ENCODE assay signal across 22 mouse cellular contexts in the genomic region with DNA sequence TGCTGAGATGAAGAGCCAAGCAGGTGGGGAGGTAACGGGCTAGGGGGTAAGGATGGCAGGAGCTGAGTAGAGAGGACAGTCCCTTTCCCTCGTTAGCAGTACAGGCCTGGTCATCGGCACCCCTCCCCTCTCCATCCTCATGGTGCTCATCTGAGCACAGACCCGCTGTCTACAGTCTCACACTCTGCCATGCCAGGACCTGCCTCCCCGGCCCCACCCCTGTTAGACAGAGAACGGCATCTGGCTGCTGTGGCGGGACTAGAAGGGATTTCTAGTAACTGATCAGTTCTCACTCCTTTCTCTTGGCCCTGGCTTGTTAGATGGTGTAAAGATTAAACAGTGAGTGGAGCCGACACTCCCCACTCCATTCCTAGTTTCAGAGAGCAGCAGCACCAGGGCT. TPM values are rescaled to one million over a fixed set of nuclear protein-coding genes. Genes with fewer than 3 reads are reported as not detected.
DNase-seq lines count a peak whose midpoint lies in the region; ATAC-seq and TF ChIP-seq lines count a peak whose summit lies in the region.
"Had no signal": no experiment of that assay in that cellular context is flagged by ENCODE, and none has a peak within 500 bp of the region (broad histone marks: within the 10 kb centered on the region; RNA-seq: fewer than 3 reads in every experiment).

No protein-coding gene starts in this region.

- peaks cover 94% of the 10 kb centered on the region for H3K36me3 ChIP-seq in forebrain, embryonic 15.5 days
- H3K36me3 ChIP-seq in forebrain, embryonic 11.5 days (ENCODE audit: control insufficient read depth, insufficient read depth, low read length), result peaks cover 43% of the 10 kb centered on the region
- H3K36me3 ChIP-seq in midbrain, embryonic 12.5 days, result peaks cover 99% of the 10 kb centered on the region
- peaks cover 89% of the 10 kb centered on the region for H3K36me3 ChIP-seq in midbrain, postnatal 0 days (ENCODE audit: insufficient read depth, low read length)
- H3K36me3 ChIP-seq in stomach, embryonic 16.5 days (ENCODE audit: control insufficient read depth, insufficient read depth, low read length), result peaks cover 42% of the 10 kb centered on the region
- peaks cover 65% of the 10 kb centered on the region for H3K36me3 ChIP-seq in stomach, postnatal 0 days (ENCODE audit: control insufficient read depth, insufficient read depth, low read length)

- H3K4me3 ChIP-seq in forebrain, embryonic 15.5 days, result no peak overlapping the region
- no peak overlapping the region for H3K4me3 ChIP-seq in forebrain, embryonic 11.5 days (ENCODE audit: low read depth, low read length)
- no peak overlapping the region for H3K4me3 ChIP-seq in midbrain, embryonic 12.5 days
- no peak overlapping the region for H3K4me3 ChIP-seq in midbrain, postnatal 0 days (ENCODE audit: low read depth, low read length)
- H3K4me3 ChIP-seq in stomach, embryonic 16.5 days (replicated peaks; ENCODE audit: low read length), result no peak overlapping the region
- no peak overlapping the region for H3K4me3 ChIP-seq in stomach, postnatal 0 days (ENCODE audit: low read depth, low read length)
- H3K4me3 ChIP-seq: forebrain, embryonic 12.5 days; hindbrain, embryonic 10.5 days; hindbrain, embryonic 13.5 days had no signal

- no peaks in the 10 kb centered on the region for H3K4me1 ChIP-seq in forebrain, embryonic 15.5 days
- H3K4me1 ChIP-seq in forebrain, embryonic 11.5 days (replicated peaks; ENCODE audit: control insufficient read depth, insufficient read depth, low read length), result no peaks in the 10 kb centered on the region
- no peaks in the 10 kb centered on the region for H3K4me1 ChIP-seq in midbrain, embryonic 12.5 days
- no peaks in the 10 kb centered on the region for H3K4me1 ChIP-seq in midbrain, postnatal 0 days (ENCODE audit: insufficient read depth, low read length)
- no peaks in the 10 kb centered on the region for H3K4me1 ChIP-seq in stomach, embryonic 16.5 days (ENCODE audit: control insufficient read depth, insufficient read depth, low read length)
- H3K4me1 ChIP-seq in stomach, postnatal 0 days (replicated peaks; ENCODE audit: control insufficient read depth, insufficient read depth), result no peaks in the 10 kb centered on the region
- H3K4me1 ChIP-seq: forebrain, embryonic 12.5 days; hindbrain, embryonic 10.5 days; hindbrain, embryonic 13.5 days had no signal

- H3K9ac ChIP-seq in forebrain, embryonic 15.5 days (replicated peaks), result no peak overlapping the region
- no peak overlapping the region for H3K9ac ChIP-seq in forebrain, embryonic 11.5 days (ENCODE audit: low read length)
- H3K9ac ChIP-seq in midbrain, embryonic 12.5 days (replicated peaks), result no peak overlapping the region
- H3K9ac ChIP-seq in midbrain, postnatal 0 days (replicated peaks; ENCODE audit: low read length, poor library complexity, severe bottlenecking), result no peak overlapping the region
- H3K9ac ChIP-seq in stomach, embryonic 16.5 days (ENCODE audit: low read length), result no peak overlapping the region
- H3K9ac ChIP-seq in stomach, postnatal 0 days (ENCODE audit: low read length), result no peak overlapping the region
- H3K9ac ChIP-seq: forebrain, embryonic 12.5 days; hindbrain, embryonic 13.5 days had no signal

- H3K27ac ChIP-seq in forebrain, embryonic 15.5 days (replicated peaks), result 0 out of 2 replicates have a peak overlapping the region, but pooled peaks have one; percentile 31
- H3K27ac ChIP-seq in forebrain, embryonic 11.5 days (ENCODE audit: low read depth, low read length), result no peak overlapping the region
- 0 out of 2 replicates have a peak overlapping the region, but pooled peaks have one; percentile 3 for H3K27ac ChIP-seq in midbrain, embryonic 12.5 days (replicated peaks)
- H3K27ac ChIP-seq in midbrain, postnatal 0 days (ENCODE audit: low read depth, low read length), result no peak overlapping the region
- H3K27ac ChIP-seq in stomach, embryonic 16.5 days (ENCODE audit: low read length), result no peak overlapping the region
- H3K27ac ChIP-seq in stomach, postnatal 0 days (replicated peaks), result no peak overlapping the region
- H3K27ac ChIP-seq: hindbrain, embryonic 10.5 days; hindbrain, embryonic 13.5 days had no signal

- no peak for TF ChIP-seq EP300 in stomach, postnatal 0 days (optimal IDR thresholded peaks at IDR 0.05)

- WGBS in forebrain, embryonic 15.5 days, result 67% methylated on average over 7 of the region's 8 CpGs
- 87% methylated on average over 8 of the region's 8 CpGs for WGBS in forebrain, embryonic 11.5 days
- WGBS in midbrain, embryonic 12.5 days, result 84% methylated on average over 8 of the region's 8 CpGs
- whole genome bisulfite sequencing in midbrain, postnatal 0 days, result 92% methylated on average over 8 of the region's 8 CpGs
- 73% methylated on average over 8 of the region's 8 CpGs for WGBS in stomach, embryonic 16.5 days
- WGBS in stomach, postnatal 0 days, result 65% methylated on average over 8 of the region's 8 CpGs

- DNase-seq in forebrain, embryonic 11.5 days (ENCODE audit: low spot score), result no peak
- DNase-seq in heart, adult 11 months, result peak; percentile 86
- DNase-seq in heart, postnatal 25 days (ENCODE audit: low spot score), result no peak
- DNase-seq in midbrain, postnatal 0 days (ENCODE audit: low spot score), result no peak
- DNase-seq in stomach, postnatal 0 days (ENCODE audit: low spot score), result no peak
- DNase-seq: adrenal gland, postnatal 10 days; adrenal gland, postnatal 36 days; cerebellum, adult 18-20 months; cerebellum, adult 9-10 months; cerebellum, postnatal 14 days; gastrocnemius, postnatal 10 days; gastrocnemius, postnatal 36 days; heart, postnatal 36 days had no signal

- no peak overlapping the region for H3K4me2 ChIP-seq in forebrain, embryonic 15.5 days (replicated peaks)
- H3K4me2 ChIP-seq in forebrain, embryonic 11.5 days (ENCODE audit: low read depth, low read length, severe bottlenecking), result no peak overlapping the region
- H3K4me2 ChIP-seq in midbrain, embryonic 12.5 days (replicated peaks), result no peak overlapping the region
- H3K4me2 ChIP-seq in midbrain, postnatal 0 days (ENCODE audit: low read depth, low read length, poor library complexity, severe bottlenecking), result no peak overlapping the region
- H3K4me2 ChIP-seq in stomach, embryonic 16.5 days (ENCODE audit: low read depth, low read length), result no peak overlapping the region
- no peak overlapping the region for H3K4me2 ChIP-seq in stomach, postnatal 0 days (replicated peaks; ENCODE audit: low read depth)
- H3K4me2 ChIP-seq: forebrain, embryonic 12.5 days; heart, embryonic 11.5 days; hindbrain, embryonic 13.5 days had no signal

- intact Hi-C loops in heart, postnatal 25 days (cut with DNase I), result no loop called here

- H3K9me3 ChIP-seq in forebrain, embryonic 15.5 days, result no peaks in the 10 kb centered on the region
- no peaks in the 10 kb centered on the region for H3K9me3 ChIP-seq in forebrain, embryonic 11.5 days (ENCODE audit: control insufficient read depth, low read length)
- H3K9me3 ChIP-seq in midbrain, embryonic 12.5 days, result no peaks in the 10 kb centered on the region
- no peaks in the 10 kb centered on the region for H3K9me3 ChIP-seq in midbrain, postnatal 0 days (ENCODE audit: low read length)
- no peaks in the 10 kb centered on the region for H3K9me3 ChIP-seq in stomach, embryonic 16.5 days (replicated peaks; ENCODE audit: control insufficient read depth, low read length)
- no peaks in the 10 kb centered on the region for H3K9me3 ChIP-seq in stomach, postnatal 0 days (ENCODE audit: control insufficient read depth, low read length)
- H3K9me3 ChIP-seq: forebrain, embryonic 12.5 days; hindbrain, embryonic 10.5 days; hindbrain, embryonic 13.5 days had no signal

- ATAC-seq in forebrain, embryonic 15.5 days (replicated peaks), result no peak
- no peak for ATAC-seq in forebrain, embryonic 11.5 days (replicated peaks; ENCODE audit: low FRiP score)
- ATAC-seq in midbrain, embryonic 12.5 days (ENCODE audit: low FRiP score, low read depth), result no peak
- ATAC-seq in midbrain, postnatal 0 days (ENCODE audit: low FRiP score), result no peak
- ATAC-seq in stomach, embryonic 16.5 days (ENCODE audit: insufficient read depth, low FRiP score), result peak; percentile 21; the same call in 1 of the 2 replicates
- no peak for ATAC-seq in stomach, postnatal 0 days (ENCODE audit: low FRiP score, low TSS enrichment)
- ATAC-seq: Patski had no signal

- TF ChIP-seq CTCF in midbrain, postnatal 0 days (IDR thresholded peaks at IDR 0.05), result no peak
- TF ChIP-seq CTCF in stomach, postnatal 0 days (IDR thresholded peaks at IDR 0.05; ENCODE audit: low read depth), result no peak

- no peaks in the 10 kb centered on the region for H3K27me3 ChIP-seq in forebrain, embryonic 15.5 days
- H3K27me3 ChIP-seq in forebrain, embryonic 11.5 days (ENCODE audit: control insufficient read depth, insufficient read depth, low read length), result no peaks in the 10 kb centered on the region
- H3K27me3 ChIP-seq in midbrain, embryonic 12.5 days, result no peaks in the 10 kb centered on the region
- no peaks in the 10 kb centered on the region for H3K27me3 ChIP-seq in midbrain, postnatal 0 days (ENCODE audit: insufficient read depth, low read length)
- H3K27me3 ChIP-seq in stomach, embryonic 16.5 days (ENCODE audit: control insufficient read depth, insufficient read depth, low read length), result no peaks in the 10 kb centered on the region
- no peaks in the 10 kb centered on the region for H3K27me3 ChIP-seq in stomach, postnatal 0 days (ENCODE audit: control insufficient read depth, insufficient read depth, low read length)
- H3K27me3 ChIP-seq: forebrain, embryonic 12.5 days; hindbrain, embryonic 13.5 days; Patski had no signal

RNA-seq across cellular contexts. Expression of a gene that starts 16.0 kb away (rescaled TPM):
- 23.5 and 25.0 TPM in 2 replicates for polyA plus RNA-seq in forebrain, embryonic 15.5 days (2015; fragmentation: Nextera tagmentation; extraction: Ambion mirVana)
- 24.2 and 31.2 TPM in 2 replicates for polyA plus RNA-seq in forebrain, embryonic 11.5 days (2014; fragmentation: Nextera tagmentation; extraction: Ambion mirVana)
- 10 to 100 TPM; 43.5 to 52.8 TPM for total RNA-seq in heart, postnatal 25 days (2021)
- 24.4 and 29.3 TPM in 2 replicates for polyA plus RNA-seq in midbrain, embryonic 12.5 days (2016; fragmentation: Nextera tagmentation; extraction: Ambion mirVana)
- total RNA-seq in midbrain, postnatal 0 days (2014; rRNA removed), result 46.7 and 50.5 TPM in 2 replicates
- polyA plus RNA-seq in midbrain, postnatal 0 days (2015; fragmentation: Nextera tagmentation; extraction: Ambion mirVana), result 14.0 and 20.5 TPM in 2 replicates
- polyA plus RNA-seq in stomach, embryonic 16.5 days (2015; fragmentation: Nextera tagmentation; extraction: Ambion mirVana), result 17.0 and 18.6 TPM in 2 replicates
- polyA plus RNA-seq in stomach, postnatal 0 days (2015; fragmentation: Nextera tagmentation; extraction: Ambion mirVana), result 8.2 and 10.3 TPM in 2 replicates

RNA-seq across cellular contexts. Expression of a gene that starts 16.1 kb away (rescaled TPM):
- 134 and 138 TPM in 2 replicates for polyA plus RNA-seq in forebrain, embryonic 15.5 days (2015; fragmentation: Nextera tagmentation; extraction: Ambion mirVana)
- polyA plus RNA-seq in forebrain, embryonic 11.5 days (2014; fragmentation: Nextera tagmentation; extraction: Ambion mirVana), result 45.3 and 46.9 TPM in 2 replicates
- total RNA-seq in heart, postnatal 25 days (2021), result 1 to 10 TPM; 4.1 TPM
- polyA plus RNA-seq in midbrain, embryonic 12.5 days (2016; fragmentation: Nextera tagmentation; extraction: Ambion mirVana), result 86.2 and 99.6 TPM in 2 replicates
- total RNA-seq in midbrain, postnatal 0 days (2014; rRNA removed), result 211 and 239 TPM in 2 replicates
- 150 and 155 TPM in 2 replicates for polyA plus RNA-seq in midbrain, postnatal 0 days (2015; fragmentation: Nextera tagmentation; extraction: Ambion mirVana)
- polyA plus RNA-seq in stomach, embryonic 16.5 days (2015; fragmentation: Nextera tagmentation; extraction: Ambion mirVana), result 27.3 and 28.2 TPM in 2 replicates
- polyA plus RNA-seq in stomach, postnatal 0 days (2015; fragmentation: Nextera tagmentation; extraction: Ambion mirVana), result 15.1 and 17.6 TPM in 2 replicates
- total RNA-seq: granulocyte monocyte progenitor cell, adult 5-6 weeks had no signal

RNA-seq across cellular contexts. Expression of a gene that starts 30.5 kb away (rescaled TPM):
- polyA plus RNA-seq in forebrain, embryonic 15.5 days (2015; fragmentation: Nextera tagmentation; extraction: Ambion mirVana), result 11.0 and 12.8 TPM in 2 replicates
- polyA plus RNA-seq in forebrain, embryonic 11.5 days (2014; fragmentation: Nextera tagmentation; extraction: Ambion mirVana), result 1.9 and 2.8 TPM in 2 replicates
- total RNA-seq in heart, postnatal 25 days (2021), result 1 to 10 TPM; 1.3 to 1.5 TPM
- polyA plus RNA-seq in midbrain, embryonic 12.5 days (2016; fragmentation: Nextera tagmentation; extraction: Ambion mirVana), result 8.0 and 8.3 TPM in 2 replicates
- 34.5 and 42.9 TPM in 2 replicates for total RNA-seq in midbrain, postnatal 0 days (2014; rRNA removed)
- polyA plus RNA-seq in midbrain, postnatal 0 days (2015; fragmentation: Nextera tagmentation; extraction: Ambion mirVana), result 20.7 and 24.9 TPM in 2 replicates
- 0.91 and 0.99 TPM in 2 replicates for polyA plus RNA-seq in stomach, embryonic 16.5 days (2015; fragmentation: Nextera tagmentation; extraction: Ambion mirVana)
- 0.35 and 0.46 TPM in 2 replicates for polyA plus RNA-seq in stomach, postnatal 0 days (2015; fragmentation: Nextera tagmentation; extraction: Ambion mirVana)

RNA-seq across cellular contexts. Expression of a gene that starts 36.9 kb away (rescaled TPM):
- polyA plus RNA-seq in forebrain, embryonic 15.5 days (2015; fragmentation: Nextera tagmentation; extraction: Ambion mirVana), result 12.5 and 13.8 TPM in 2 replicates
- 11.2 and 12.3 TPM in 2 replicates for polyA plus RNA-seq in forebrain, embryonic 11.5 days (2014; fragmentation: Nextera tagmentation; extraction: Ambion mirVana)
- total RNA-seq in heart, postnatal 25 days (2021), result 100 to 1,000 TPM; 188 to 238 TPM
- 15.6 and 17.2 TPM in 2 replicates for polyA plus RNA-seq in midbrain, embryonic 12.5 days (2016; fragmentation: Nextera tagmentation; extraction: Ambion mirVana)
- 38.0 and 40.3 TPM in 2 replicates for total RNA-seq in midbrain, postnatal 0 days (2014; rRNA removed)
- 5.5 and 7.2 TPM in 2 replicates for polyA plus RNA-seq in midbrain, postnatal 0 days (2015; fragmentation: Nextera tagmentation; extraction: Ambion mirVana)
- polyA plus RNA-seq in stomach, embryonic 16.5 days (2015; fragmentation: Nextera tagmentation; extraction: Ambion mirVana), result 15.2 and 17.8 TPM in 2 replicates
- 9.0 and 9.5 TPM in 2 replicates for polyA plus RNA-seq in stomach, postnatal 0 days (2015; fragmentation: Nextera tagmentation; extraction: Ambion mirVana)

Comparison
In these comparisons a context has a peak if more than half of its experiments do, and no peak if none do; other contexts are left out.
1. H3K27ac ChIP-seq: peak in forebrain, embryonic 15.5 days (single experiment) and midbrain, embryonic 12.5 days (single experiment); none in forebrain, embryonic 11.5 days (single experiment), midbrain, postnatal 0 days (single experiment), stomach, embryonic 16.5 days (single experiment) and stomach, postnatal 0 days (single experiment).